14 mouse cellular contexts compared by ENCODE assay signal in the genomic region with DNA sequence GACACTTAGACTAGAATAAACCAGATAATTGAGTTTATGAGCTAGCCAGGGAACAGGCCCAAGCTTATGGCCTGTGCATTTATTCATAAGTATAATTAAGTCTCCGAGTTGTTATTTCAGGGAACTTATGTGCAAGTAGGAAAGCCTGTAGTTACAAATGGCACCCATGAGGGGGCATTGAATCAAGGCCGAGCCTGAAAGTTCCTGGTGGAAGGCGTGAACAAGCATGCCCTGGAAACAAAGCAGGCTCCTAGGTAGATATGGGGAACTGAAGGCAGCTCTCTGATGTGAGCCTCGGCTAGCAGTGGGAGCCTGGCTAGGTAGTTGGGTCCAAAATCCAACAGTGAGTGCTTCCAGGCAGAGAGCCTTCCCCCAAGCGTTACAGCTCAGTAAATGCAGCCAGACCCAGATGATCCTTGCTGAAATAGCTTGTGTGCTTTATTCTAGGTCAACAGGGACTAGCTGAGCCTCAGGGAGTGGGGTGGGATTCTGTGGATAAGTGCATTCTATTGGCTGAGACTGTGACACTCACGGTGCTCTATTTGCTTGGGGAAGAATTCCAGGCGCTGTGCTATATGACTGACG. TPM values are rescaled to one million over a fixed set of nuclear protein-coding genes. Genes with fewer than 3 reads are reported as not detected.
DNase-seq lines count a peak whose midpoint lies in the region; ATAC-seq and TF ChIP-seq lines count a peak whose summit lies in the region.
"Had no signal": no experiment of that assay in that cellular context is flagged by ENCODE, and none has a peak within 500 bp of the region (broad histone marks: within the 10 kb centered on the region; RNA-seq: fewer than 3 reads in every experiment).

No protein-coding gene starts in this region.

- H3K9ac ChIP-seq in hindbrain, embryonic 14.5 days, result no peak overlapping the region
- H3K9ac ChIP-seq in hindbrain, embryonic 13.5 days, result no peak overlapping the region
- no peak overlapping the region for H3K9ac ChIP-seq in neural tube, embryonic 11.5 days (ENCODE audit: low read length)
- no peak overlapping the region for H3K9ac ChIP-seq in neural tube, embryonic 15.5 days (replicated peaks)
- no peak overlapping the region for H3K9ac ChIP-seq in stomach, postnatal 0 days (ENCODE audit: low read length)
- H3K9ac ChIP-seq: embryonic facial prominence, embryonic 15.5 days; kidney, embryonic 15.5 days; liver, embryonic 14.5 days had no signal

- no peak for TF ChIP-seq POLR2A in brain, embryonic 14.5 days (IDR thresholded peaks at IDR 0.05; ENCODE audit: borderline replicate concordance, extremely low read depth, insufficient read depth, insufficient read length, poor library complexity, severe bottlenecking)

- no peak for TF ChIP-seq EP300 in stomach, postnatal 0 days (optimal IDR thresholded peaks at IDR 0.05)

- peak; percentile 38 for DNase-seq in hindbrain, embryonic 14.5 days (ENCODE audit: low spot score)
- peak; percentile 25 for DNase-seq in neural tube, embryonic 11.5 days (ENCODE audit: low spot score)
- peak; percentile 72 for DNase-seq in brain, embryonic 14.5 days (ENCODE audit: low read depth)
- no peak for DNase-seq in stomach, postnatal 0 days (ENCODE audit: low spot score)
- DNase-seq in adrenal gland, postnatal 36 days, result no peak
- DNase-seq: spleen, adult 18-20 months; thymus, adult 2 months had no signal

- no peak overlapping the region for H3K27ac ChIP-seq in hindbrain, embryonic 14.5 days
- H3K27ac ChIP-seq in hindbrain, embryonic 13.5 days, result no peak overlapping the region
- no peak overlapping the region for H3K27ac ChIP-seq in neural tube, embryonic 11.5 days (ENCODE audit: low read depth, low read length)
- no peak overlapping the region for H3K27ac ChIP-seq in neural tube, embryonic 15.5 days (replicated peaks)
- H3K27ac ChIP-seq in stomach, postnatal 0 days (replicated peaks), result no peak overlapping the region
- H3K27ac ChIP-seq: embryonic facial prominence, embryonic 15.5 days; kidney, embryonic 15.5 days; liver, embryonic 14.5 days had no signal

- no peak overlapping the region for H3K4me2 ChIP-seq in hindbrain, embryonic 14.5 days (replicated peaks)
- H3K4me2 ChIP-seq in hindbrain, embryonic 13.5 days, result no peak overlapping the region
- no peak overlapping the region for H3K4me2 ChIP-seq in neural tube, embryonic 11.5 days (ENCODE audit: low read depth)
- no peak overlapping the region for H3K4me2 ChIP-seq in neural tube, embryonic 15.5 days
- no peak overlapping the region for H3K4me2 ChIP-seq in stomach, postnatal 0 days (replicated peaks; ENCODE audit: low read depth)
- H3K4me2 ChIP-seq: embryonic facial prominence, embryonic 15.5 days; kidney, embryonic 15.5 days had no signal

- ATAC-seq in hindbrain, embryonic 14.5 days (ENCODE audit: low FRiP score), result no peak
- ATAC-seq in hindbrain, embryonic 13.5 days (ENCODE audit: low FRiP score), result no peak
- no peak for ATAC-seq in neural tube, embryonic 11.5 days (ENCODE audit: insufficient read depth, low FRiP score, low TSS enrichment)
- ATAC-seq in neural tube, embryonic 15.5 days (ENCODE audit: low FRiP score), result no peak
- no peak; the same call in 1 of the 2 replicates for ATAC-seq in stomach, postnatal 0 days (ENCODE audit: low FRiP score, low TSS enrichment)

- H3K9me3 ChIP-seq in hindbrain, embryonic 14.5 days (ENCODE audit: control insufficient read depth, low read length), result no peaks in the 10 kb centered on the region
- no peaks in the 10 kb centered on the region for H3K9me3 ChIP-seq in hindbrain, embryonic 13.5 days
- no peaks in the 10 kb centered on the region for H3K9me3 ChIP-seq in neural tube, embryonic 11.5 days (ENCODE audit: control insufficient read depth, low read length)
- H3K9me3 ChIP-seq in neural tube, embryonic 15.5 days (replicated peaks), result no peaks in the 10 kb centered on the region
- no peaks in the 10 kb centered on the region for H3K9me3 ChIP-seq in stomach, postnatal 0 days (ENCODE audit: control insufficient read depth, low read length)
- H3K9me3 ChIP-seq: embryonic facial prominence, embryonic 15.5 days; kidney, embryonic 15.5 days had no signal

- H3K4me3 ChIP-seq in hindbrain, embryonic 14.5 days (replicated peaks; ENCODE audit: low read length), result no peak overlapping the region
- H3K4me3 ChIP-seq in hindbrain, embryonic 13.5 days, result no peak overlapping the region
- H3K4me3 ChIP-seq in neural tube, embryonic 11.5 days (ENCODE audit: low read depth, low read length), result no peak overlapping the region
- no peak overlapping the region for H3K4me3 ChIP-seq in neural tube, embryonic 15.5 days (replicated peaks)
- no peak overlapping the region for H3K4me3 ChIP-seq in stomach, postnatal 0 days (ENCODE audit: low read depth, low read length)
- H3K4me3 ChIP-seq: embryonic facial prominence, embryonic 15.5 days; kidney, embryonic 15.5 days had no signal

- 44% methylated on average over 8 of the region's 8 CpGs for WGBS in hindbrain, embryonic 14.5 days
- WGBS in hindbrain, embryonic 13.5 days, result 43% methylated on average over 8 of the region's 8 CpGs
- whole genome bisulfite sequencing in neural tube, embryonic 11.5 days, result 45% methylated on average over 8 of the region's 8 CpGs
- WGBS in neural tube, embryonic 15.5 days, result 36% methylated on average over 8 of the region's 8 CpGs
- WGBS in stomach, postnatal 0 days, result 29% methylated on average over 8 of the region's 8 CpGs

- peak; percentile 49; the same call in 1 of the 2 replicates for TF ChIP-seq CTCF in brain, embryonic 14.5 days (IDR thresholded peaks at IDR 0.05; ENCODE audit: borderline replicate concordance, extremely low read depth, insufficient read depth, insufficient read length)
- TF ChIP-seq CTCF in stomach, postnatal 0 days (IDR thresholded peaks at IDR 0.05; ENCODE audit: low read depth), result peak; percentile 58

- no peaks in the 10 kb centered on the region for H3K27me3 ChIP-seq in hindbrain, embryonic 14.5 days (ENCODE audit: control insufficient read depth, insufficient read depth, low read length)
- no peaks in the 10 kb centered on the region for H3K27me3 ChIP-seq in hindbrain, embryonic 13.5 days
- no peaks in the 10 kb centered on the region for H3K27me3 ChIP-seq in neural tube, embryonic 11.5 days (ENCODE audit: control insufficient read depth, insufficient read depth, low read length)
- H3K27me3 ChIP-seq in neural tube, embryonic 15.5 days (replicated peaks), result no peaks in the 10 kb centered on the region
- no peaks in the 10 kb centered on the region for H3K27me3 ChIP-seq in stomach, postnatal 0 days (ENCODE audit: control insufficient read depth, insufficient read depth, low read length)
- H3K27me3 ChIP-seq: embryonic facial prominence, embryonic 15.5 days; kidney, embryonic 15.5 days had no signal

- H3K36me3 ChIP-seq in hindbrain, embryonic 14.5 days (replicated peaks; ENCODE audit: control insufficient read depth, insufficient read depth), result no peaks in the 10 kb centered on the region
- H3K36me3 ChIP-seq in hindbrain, embryonic 13.5 days, result 0 out of 2 replicates have a peak, but pooled peaks cover 4% of the 10 kb centered on the region
- no peaks in the 10 kb centered on the region for H3K36me3 ChIP-seq in neural tube, embryonic 11.5 days (ENCODE audit: control insufficient read depth, insufficient read depth, low read length)
- no peaks in the 10 kb centered on the region for H3K36me3 ChIP-seq in neural tube, embryonic 15.5 days
- H3K36me3 ChIP-seq in stomach, postnatal 0 days (ENCODE audit: control insufficient read depth, insufficient read depth, low read length), result no peaks in the 10 kb centered on the region
- H3K36me3 ChIP-seq: embryonic facial prominence, embryonic 15.5 days; kidney, embryonic 15.5 days had no signal

- no peaks in the 10 kb centered on the region for H3K4me1 ChIP-seq in hindbrain, embryonic 14.5 days (replicated peaks; ENCODE audit: control insufficient read depth, insufficient read depth, low read length)
- H3K4me1 ChIP-seq in hindbrain, embryonic 13.5 days (replicated peaks), result no peaks in the 10 kb centered on the region
- no peaks in the 10 kb centered on the region for H3K4me1 ChIP-seq in neural tube, embryonic 11.5 days (ENCODE audit: control insufficient read depth, insufficient read depth, low read length)
- no peaks in the 10 kb centered on the region for H3K4me1 ChIP-seq in neural tube, embryonic 15.5 days
- no peaks in the 10 kb centered on the region for H3K4me1 ChIP-seq in stomach, postnatal 0 days (replicated peaks; ENCODE audit: control insufficient read depth, insufficient read depth)
- H3K4me1 ChIP-seq: embryonic facial prominence, embryonic 15.5 days; kidney, embryonic 15.5 days had no signal

RNA-seq across cellular contexts. Expression of a gene that starts 11.1 kb away (rescaled TPM):
- polyA plus RNA-seq in hindbrain, embryonic 14.5 days (2014; fragmentation: Nextera tagmentation; extraction: Ambion mirVana), result 62.8 and 66.3 TPM in 2 replicates
- 74.0 and 80.1 TPM in 2 replicates for polyA plus RNA-seq in hindbrain, embryonic 13.5 days (2015; fragmentation: Nextera tagmentation; extraction: Ambion mirVana)
- polyA plus RNA-seq in neural tube, embryonic 11.5 days (2014; fragmentation: Nextera tagmentation; extraction: Ambion mirVana), result 27.6 and 33.2 TPM in 2 replicates
- polyA plus RNA-seq in neural tube, embryonic 15.5 days (2015; fragmentation: Nextera tagmentation; extraction: Ambion mirVana), result 73.0 and 85.4 TPM in 2 replicates
- 87.2 and 99.5 TPM in 2 replicates for polyA plus RNA-seq in brain, embryonic 14.5 days (2012; rRNA removed)
- polyA plus RNA-seq in stomach, postnatal 0 days (2015; fragmentation: Nextera tagmentation; extraction: Ambion mirVana), result 1.6 and 1.9 TPM in 2 replicates
- total RNA-seq in adrenal gland, postnatal 36 days (2021), result 1 to 10 TPM; 6.6 to 8.5 TPM
- total RNA-seq: neutrophil, adult 5-6 weeks had no signal

RNA-seq across cellular contexts. Expression of a gene that starts 12.9 kb away (rescaled TPM):
- 71.2 and 76.3 TPM in 2 replicates for polyA plus RNA-seq in hindbrain, embryonic 14.5 days (2014; fragmentation: Nextera tagmentation; extraction: Ambion mirVana)
- 92.7 and 98.4 TPM in 2 replicates for polyA plus RNA-seq in hindbrain, embryonic 13.5 days (2015; fragmentation: Nextera tagmentation; extraction: Ambion mirVana)
- 58.1 and 63.8 TPM in 2 replicates for polyA plus RNA-seq in neural tube, embryonic 11.5 days (2014; fragmentation: Nextera tagmentation; extraction: Ambion mirVana)
- 79.8 and 92.8 TPM in 2 replicates for polyA plus RNA-seq in neural tube, embryonic 15.5 days (2015; fragmentation: Nextera tagmentation; extraction: Ambion mirVana)
- 79.4 and 82.4 TPM in 2 replicates for polyA plus RNA-seq in brain, embryonic 14.5 days (2012; rRNA removed)
- 46.8 and 47.9 TPM in 2 replicates for polyA plus RNA-seq in stomach, postnatal 0 days (2015; fragmentation: Nextera tagmentation; extraction: Ambion mirVana)
- 10 to 100 TPM; 57.8 to 63.2 TPM for total RNA-seq in adrenal gland, postnatal 36 days (2021)

RNA-seq across cellular contexts. Expression of a gene that starts 13.1 kb away (rescaled TPM):
- not detected in 2 replicates for polyA plus RNA-seq in hindbrain, embryonic 14.5 days (2014; fragmentation: Nextera tagmentation; extraction: Ambion mirVana)
- polyA plus RNA-seq in hindbrain, embryonic 13.5 days (2015; fragmentation: Nextera tagmentation; extraction: Ambion mirVana), result not detected in 2 replicates
- polyA plus RNA-seq in neural tube, embryonic 11.5 days (2014; fragmentation: Nextera tagmentation; extraction: Ambion mirVana), result 0.26 and 0.64 TPM in 2 replicates
- polyA plus RNA-seq in neural tube, embryonic 15.5 days (2015; fragmentation: Nextera tagmentation; extraction: Ambion mirVana), result 0.36 TPM in 1 of 2 replicates, not detected in the other
- 0.34 and 1.3 TPM in 2 replicates for polyA plus RNA-seq in brain, embryonic 14.5 days (2012; rRNA removed)
- polyA plus RNA-seq in stomach, postnatal 0 days (2015; fragmentation: Nextera tagmentation; extraction: Ambion mirVana), result not detected in 2 replicates
- 1 to 10 TPM in 1 of 2 experiments, not detected in 1; 1.4 TPM for total RNA-seq in adrenal gland, postnatal 36 days (2021)
- total RNA-seq: left cerebral cortex, postnatal 10 days had no signal
- polyA plus RNA-seq: embryonic facial prominence, embryonic 15.5 days; kidney, embryonic 15.5 days had no signal

RNA-seq across cellular contexts. Expression of a gene that starts 13.2 kb away (rescaled TPM):
- 2.7 and 3.2 TPM in 2 replicates for polyA plus RNA-seq in hindbrain, embryonic 14.5 days (2014; fragmentation: Nextera tagmentation; extraction: Ambion mirVana)
- 5.4 and 8.2 TPM in 2 replicates for polyA plus RNA-seq in hindbrain, embryonic 13.5 days (2015; fragmentation: Nextera tagmentation; extraction: Ambion mirVana)
- polyA plus RNA-seq in neural tube, embryonic 11.5 days (2014; fragmentation: Nextera tagmentation; extraction: Ambion mirVana), result 2.0 and 2.3 TPM in 2 replicates
- 6.1 and 8.7 TPM in 2 replicates for polyA plus RNA-seq in neural tube, embryonic 15.5 days (2015; fragmentation: Nextera tagmentation; extraction: Ambion mirVana)
- polyA plus RNA-seq in brain, embryonic 14.5 days (2012; rRNA removed), result 2.5 and 3.1 TPM in 2 replicates
- polyA plus RNA-seq in stomach, postnatal 0 days (2015; fragmentation: Nextera tagmentation; extraction: Ambion mirVana), result 1.3 and 1.6 TPM in 2 replicates
- total RNA-seq in adrenal gland, postnatal 36 days (2021), result 1 to 10 TPM; 1.3 to 1.4 TPM

RNA-seq across cellular contexts. Expression of a gene that starts 16.9 kb away (rescaled TPM):
- 1.2 TPM in 2 replicates for polyA plus RNA-seq in hindbrain, embryonic 14.5 days (2014; fragmentation: Nextera tagmentation; extraction: Ambion mirVana)
- 0.99 and 1.3 TPM in 2 replicates for polyA plus RNA-seq in hindbrain, embryonic 13.5 days (2015; fragmentation: Nextera tagmentation; extraction: Ambion mirVana)
- 1.2 TPM in 1 of 2 replicates, not detected in the other for polyA plus RNA-seq in neural tube, embryonic 11.5 days (2014; fragmentation: Nextera tagmentation; extraction: Ambion mirVana)
- polyA plus RNA-seq in neural tube, embryonic 15.5 days (2015; fragmentation: Nextera tagmentation; extraction: Ambion mirVana), result 0.88 and 1.2 TPM in 2 replicates
- 7.0 and 8.6 TPM in 2 replicates for polyA plus RNA-seq in brain, embryonic 14.5 days (2012; rRNA removed)
- 0.51 and 0.63 TPM in 2 replicates for polyA plus RNA-seq in stomach, postnatal 0 days (2015; fragmentation: Nextera tagmentation; extraction: Ambion mirVana)
- 100 to 1,000 TPM in 1 of 2 experiments, 10 to 100 TPM in 1; 84.6 to 143 TPM for total RNA-seq in adrenal gland, postnatal 36 days (2021)

Comparison
In these comparisons a context has a peak if more than half of its experiments do, and no peak if none do; other contexts are left out.
1. DNase-seq: peak in hindbrain, embryonic 14.5 days (single experiment), neural tube, embryonic 11.5 days (single experiment) and brain, embryonic 14.5 days (single experiment); none in stomach, postnatal 0 days (single experiment) and adrenal gland, postnatal 36 days (0 of 2).